Mouse (Mus musculus) 3134 (cell line): ENCODE data around the gene Gm8159.
"Not testable (repeated sequence)": the region's sequence is repeated elsewhere in the genome, so short reads cannot be mapped to it uniquely, and the experiment has no call there.

Experiments used
- DNase-seq: peaks from one replicate; pipeline ENCODE4 v3.0.0-alpha.2; 2011; ENCODE audit warnings: low spot score; ENCODE audit not compliant: insufficient read length; ENCODE audit errors: extremely low read depth

Gm8159 gene

DNA sequence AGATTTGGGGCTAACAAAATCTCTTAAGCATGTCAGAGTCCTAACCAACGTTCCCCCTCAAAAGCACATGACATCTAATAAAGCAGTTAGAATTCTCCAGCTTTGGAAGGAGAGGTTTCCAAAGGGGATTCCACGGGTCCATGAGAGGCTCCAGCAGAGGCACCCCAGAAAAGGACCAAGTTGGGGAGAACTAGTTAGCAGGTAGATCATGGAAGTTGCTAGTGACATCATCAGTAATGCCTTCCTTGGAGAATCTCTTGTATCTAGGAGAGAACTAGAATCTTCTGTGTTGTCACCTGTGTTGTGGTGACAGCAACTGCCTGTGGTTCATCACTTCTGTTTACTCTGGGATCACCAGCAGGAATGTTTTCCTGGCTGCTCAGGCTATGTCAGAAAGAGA lies at the start of gene Gm8159:
Gm8159 (plus strand) TSS at position 301 of the 400 bp plus-strand sequence.
- DNase-seq = not testable (repeated sequence)

DNA sequence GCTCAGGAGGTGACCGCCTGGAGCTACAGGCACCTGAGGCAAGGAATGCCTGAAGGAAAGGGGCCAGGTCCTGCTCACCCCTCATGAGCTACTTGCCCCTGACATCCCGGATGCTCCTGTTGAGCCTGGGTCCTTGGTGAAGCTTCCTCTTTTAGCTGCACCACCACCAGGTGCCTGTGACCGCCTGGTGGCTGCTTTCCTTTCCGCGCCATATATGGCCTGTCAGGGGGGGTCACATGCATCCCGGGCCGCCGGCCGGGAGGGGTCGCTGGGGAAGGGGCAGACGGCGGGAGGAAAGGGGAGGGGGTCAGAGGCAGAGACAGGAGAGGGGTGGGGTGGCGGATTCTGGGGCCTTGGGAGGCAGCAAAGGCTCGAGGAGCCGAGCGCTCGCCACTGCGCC lies 17.2 kb downstream of the Gm8159 start:
- DNase-seq = not testable (repeated sequence)

DNA sequence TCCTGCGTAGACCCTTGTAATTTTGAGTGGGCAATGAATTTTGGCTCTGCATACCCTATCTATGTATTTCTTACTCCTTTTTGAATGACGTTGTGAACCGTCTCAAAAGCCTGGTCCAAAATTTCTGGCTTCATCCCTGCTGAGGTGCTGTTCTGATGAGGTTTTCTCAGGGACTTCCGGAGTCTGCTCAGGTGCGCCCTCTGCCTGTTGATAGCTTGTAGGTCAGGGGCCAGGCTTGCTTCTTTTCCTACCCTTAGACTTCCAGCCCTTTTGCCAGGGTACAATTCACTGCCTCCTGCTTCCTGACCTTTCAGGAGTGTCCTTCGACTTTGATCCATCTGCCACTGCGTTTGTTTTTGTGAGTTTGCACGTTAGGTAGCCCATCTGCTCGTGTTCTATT lies 18.2 kb downstream of the Gm8159 start:
- DNase-seq = not testable (repeated sequence)

DNA sequence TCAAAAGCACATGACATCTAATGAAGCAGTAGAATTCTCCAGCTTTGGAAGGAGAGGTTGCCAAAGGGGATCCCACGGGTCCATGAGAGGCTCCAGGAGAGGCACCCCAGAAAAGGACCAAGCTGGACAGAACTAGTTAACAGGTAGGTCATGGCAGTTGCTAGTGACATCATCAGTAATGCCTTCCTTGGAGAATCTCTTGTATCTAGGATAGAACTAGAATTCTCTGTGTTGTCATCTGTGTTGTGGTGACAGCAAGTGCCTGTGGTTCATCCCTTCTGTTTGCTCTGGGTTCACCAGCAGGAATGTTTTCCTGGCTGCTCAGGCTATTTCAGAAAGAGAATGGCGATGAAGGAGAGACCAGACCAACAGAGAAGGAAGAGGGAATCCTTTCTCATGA lies 31.7 kb downstream of the Gm8159 start, which contains the start of gene Gm3239:
Gm3239 (plus strand) TSS at position 301 of the 400 bp plus-strand sequence.
- not testable (repeated sequence) for DNase-seq
